Mouse (Mus musculus): ENCODE data around the gene Tpm3. TPM values are rescaled to one million over a fixed set of nuclear protein-coding genes. Genes with fewer than 3 reads are reported as not detected.
A peak's percentile ranks its signal among the peaks of the same experiment; 100 is the strongest.

Tpm3 gene
- polyA plus RNA-seq, 1 experiment from 2014 or later: 313 TPM

GRCm38 (mm10) chr3:90081365-90082240, 9.2 kb downstream of the Tpm3 start:
- Histone ChIP-seq H3K9ac (no peak overlapping the region; the same call in 1 of the 2 replicates), H3K4me1 (replicated peaks; ENCODE audit: control insufficient read depth, insufficient read depth, low read length) (peaks cover 38% of the 10 kb centered on the region), H3K27me3 (ENCODE audit: control insufficient read depth, insufficient read depth, low read length) (no peaks in the 10 kb centered on the region), H3K27ac (no peak overlapping the region), H3K36me3 (replicated peaks; ENCODE audit: control insufficient read depth, insufficient read depth) (no peaks in the 10 kb centered on the region), H3K4me3 (replicated peaks; ENCODE audit: low read length) (peak overlapping the region; percentile 11; the same call in 1 of the 2 replicates), H3K4me2 (replicated peaks) (peak overlapping the region; percentile 84), H3K9me3 (ENCODE audit: control insufficient read depth, low read length) (no peaks in the 10 kb centered on the region)
- WGBS: 80% methylated on average over 5 of the region's 5 CpGs
- ATAC-seq (ENCODE audit: low FRiP score) (no peak), DNase-seq (ENCODE audit: low spot score) (no peak)

DNA sequence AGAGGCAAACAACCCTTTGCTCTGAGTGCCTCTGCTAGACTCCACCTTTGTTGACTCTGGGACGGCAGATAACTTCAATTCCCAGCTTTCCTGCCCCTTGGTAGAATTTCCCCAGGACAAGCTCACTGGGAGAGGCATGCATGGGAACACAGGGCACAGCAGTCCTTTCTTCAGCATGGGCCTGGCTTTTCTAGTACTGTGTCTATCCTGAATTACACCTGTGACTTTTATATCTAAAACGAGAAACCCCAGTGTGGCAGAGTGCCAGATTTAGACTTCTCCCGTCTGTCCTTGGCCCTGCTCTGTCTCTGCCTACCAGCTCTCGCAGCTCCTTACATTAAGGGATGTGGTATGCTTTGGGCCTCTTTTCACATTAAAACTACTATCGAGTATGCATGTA, 10.6 kb downstream of the Tpm3 start:
- 0 out of 2 replicates have a peak overlapping the region, but pooled peaks have one; percentile 2 for H3K9ac ChIP-seq
- 61% methylated on average over 5 of the region's 5 CpGs for WGBS
- no peak for DNase-seq (ENCODE audit: low spot score)
- H3K4me2 ChIP-seq (replicated peaks): no peak overlapping the region
- ATAC-seq (ENCODE audit: low FRiP score): no peak
- H3K9me3 ChIP-seq (ENCODE audit: control insufficient read depth, low read length): no peaks in the 10 kb centered on the region
- peaks cover 33% of the 10 kb centered on the region for H3K4me1 ChIP-seq (replicated peaks; ENCODE audit: control insufficient read depth, insufficient read depth, low read length)
- H3K27ac ChIP-seq: peak overlapping the region; percentile 58; the same call in 1 of the 2 replicates
- no peak overlapping the region for H3K4me3 ChIP-seq (replicated peaks; ENCODE audit: low read length)
- no peaks in the 10 kb centered on the region for H3K27me3 ChIP-seq (ENCODE audit: control insufficient read depth, insufficient read depth, low read length)
- H3K36me3 ChIP-seq (replicated peaks; ENCODE audit: control insufficient read depth, insufficient read depth): peaks cover 14% of the 10 kb centered on the region

- Histone ChIP-seq H3K36me3 (replicated peaks; ENCODE audit: control insufficient read depth, insufficient read depth) (peaks cover 22% of the 10 kb centered on the region), H3K4me3 (replicated peaks; ENCODE audit: low read length) (no peak overlapping the region), H3K4me1 (replicated peaks; ENCODE audit: control insufficient read depth, insufficient read depth, low read length) (peaks cover 32% of the 10 kb centered on the region), H3K9ac (no peak overlapping the region), H3K27ac (peak overlapping the region; percentile 58; the same call in 1 of the 2 replicates), H3K4me2 (replicated peaks) (peak overlapping the region; percentile 9; the same call in 1 of the 2 replicates), H3K9me3 (ENCODE audit: control insufficient read depth, low read length) (no peaks in the 10 kb centered on the region), H3K27me3 (ENCODE audit: control insufficient read depth, insufficient read depth, low read length) (no peaks in the 10 kb centered on the region)
- 26% methylated on average over 3 of the region's 3 CpGs for WGBS
- ATAC-seq (ENCODE audit: low FRiP score): no peak
- DNase-seq (ENCODE audit: low spot score): no peak
Observed at GRCm38 (mm10) chr3:90083698-90084324, 11.4 kb downstream of the Tpm3 start.

DNA sequence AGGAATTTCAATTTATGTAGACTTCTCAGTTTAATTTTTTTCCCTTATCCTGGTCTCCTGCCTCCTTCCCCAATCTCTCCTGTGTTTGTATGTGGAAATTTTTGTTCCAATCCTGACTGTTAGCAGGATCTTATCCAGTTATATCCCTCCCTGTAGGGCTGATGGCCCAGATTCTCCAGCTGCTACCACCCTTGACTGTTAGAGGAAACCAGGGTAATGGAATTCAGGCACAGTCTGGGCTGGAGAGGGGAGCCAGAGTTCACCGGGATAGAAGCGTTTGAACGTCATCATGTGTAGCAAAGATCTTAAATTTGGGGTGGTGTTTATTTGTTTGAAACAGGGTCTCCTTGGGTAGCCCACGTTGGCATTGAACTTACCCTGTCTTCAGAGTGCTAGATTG, 12.3 kb downstream of the Tpm3 start:
- H3K27ac ChIP-seq: no peak overlapping the region
- H3K4me2 ChIP-seq (replicated peaks): no peak overlapping the region
- H3K36me3 ChIP-seq (replicated peaks; ENCODE audit: control insufficient read depth, insufficient read depth): peaks cover 32% of the 10 kb centered on the region
- no peak for DNase-seq (ENCODE audit: low spot score)
- H3K9ac ChIP-seq: no peak overlapping the region
- ATAC-seq (ENCODE audit: low FRiP score): no peak
- peaks cover 29% of the 10 kb centered on the region for H3K4me1 ChIP-seq (replicated peaks; ENCODE audit: control insufficient read depth, insufficient read depth, low read length)
- no peak overlapping the region for H3K4me3 ChIP-seq (replicated peaks; ENCODE audit: low read length)
- H3K9me3 ChIP-seq (ENCODE audit: control insufficient read depth, low read length): no peaks in the 10 kb centered on the region
- no peaks in the 10 kb centered on the region for H3K27me3 ChIP-seq (ENCODE audit: control insufficient read depth, insufficient read depth, low read length)
- WGBS: 77% methylated on average over 4 of the region's 4 CpGs

DNA sequence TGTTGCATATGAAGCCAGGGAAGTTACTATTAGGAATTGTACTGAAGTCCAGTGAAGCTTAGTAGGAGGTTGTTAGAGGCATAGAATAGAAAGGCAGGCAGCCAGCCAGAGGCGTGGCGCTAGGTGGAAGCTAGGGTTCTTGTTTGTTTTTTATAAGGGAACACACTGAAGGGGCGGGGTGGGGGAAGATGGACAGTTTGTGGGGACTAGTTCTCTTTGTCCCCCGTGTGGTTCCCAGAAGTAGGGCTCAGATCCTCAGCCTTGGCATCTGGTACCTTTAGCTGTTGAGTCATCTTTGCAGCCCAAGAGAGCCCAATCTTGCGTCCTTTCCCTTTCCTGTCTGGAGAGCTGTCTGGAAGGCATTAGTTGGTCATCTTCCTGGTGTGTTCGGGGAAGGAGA, 12.8 kb downstream of the Tpm3 start:
- Histone ChIP-seq H3K4me2 (replicated peaks) (no peak overlapping the region), H3K27me3 (ENCODE audit: control insufficient read depth, insufficient read depth, low read length) (no peaks in the 10 kb centered on the region)
- WGBS: 87% methylated on average over 6 of the region's 6 CpGs

GRCm38 (mm10) chr3:90086068-90086467, 13.6 kb downstream of the Tpm3 start:
- no peak overlapping the region for H3K4me2 ChIP-seq (replicated peaks)

More for the DNA sequence above, 12.8 kb downstream of the Tpm3 start:
- Histone ChIP-seq H3K9ac (no peak overlapping the region), H3K36me3 (replicated peaks; ENCODE audit: control insufficient read depth, insufficient read depth) (peaks cover 37% of the 10 kb centered on the region), H3K4me3 (replicated peaks; ENCODE audit: low read length) (no peak overlapping the region), H3K9me3 (ENCODE audit: control insufficient read depth, low read length) (no peaks in the 10 kb centered on the region), H3K4me1 (replicated peaks; ENCODE audit: control insufficient read depth, insufficient read depth, low read length) (peaks cover 29% of the 10 kb centered on the region), H3K27ac (no peak overlapping the region)
- ATAC-seq (ENCODE audit: low FRiP score) (no peak), DNase-seq (ENCODE audit: low spot score) (no peak)

DNA sequence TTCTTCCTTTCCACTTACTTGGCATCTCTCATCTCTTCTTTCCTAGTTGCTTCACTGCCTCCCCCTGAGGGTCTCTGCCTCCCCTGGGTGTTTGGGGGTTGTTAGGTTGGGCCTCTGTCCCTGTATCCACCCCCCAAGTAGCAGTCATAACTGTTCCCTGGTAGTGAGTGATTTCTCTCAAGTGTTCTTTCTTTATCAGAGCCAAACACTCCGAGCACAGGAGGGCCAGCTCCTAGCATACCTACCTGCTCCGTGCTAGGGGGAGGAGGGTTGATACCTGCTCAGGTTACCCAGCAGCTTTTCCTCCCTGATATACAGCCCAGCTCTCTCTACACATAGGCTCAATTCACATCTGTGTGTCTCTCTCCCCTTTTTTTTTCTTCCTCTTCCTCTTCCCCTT, 16.2 kb downstream of the Tpm3 start:
- H3K27me3 ChIP-seq (ENCODE audit: control insufficient read depth, insufficient read depth, low read length): no peaks in the 10 kb centered on the region
- no peak for DNase-seq (ENCODE audit: low spot score)
- H3K27ac ChIP-seq: no peak overlapping the region
- H3K9ac ChIP-seq: no peak overlapping the region
- H3K9me3 ChIP-seq (ENCODE audit: control insufficient read depth, low read length): no peaks in the 10 kb centered on the region
- no peak for ATAC-seq (ENCODE audit: low FRiP score)
- H3K4me1 ChIP-seq (replicated peaks; ENCODE audit: control insufficient read depth, insufficient read depth, low read length): peaks cover 9% of the 10 kb centered on the region
- H3K4me3 ChIP-seq (replicated peaks; ENCODE audit: low read length): no peak overlapping the region
- H3K4me2 ChIP-seq (replicated peaks): no peak overlapping the region
- 92% methylated on average over 2 of the region's 2 CpGs for WGBS
- peaks cover 68% of the 10 kb centered on the region for H3K36me3 ChIP-seq (replicated peaks; ENCODE audit: control insufficient read depth, insufficient read depth)

More at GRCm38 (mm10) chr3:90086068-90086467, 13.6 kb downstream of the Tpm3 start:
- Histone ChIP-seq H3K27me3 (ENCODE audit: control insufficient read depth, insufficient read depth, low read length) (no peaks in the 10 kb centered on the region), H3K4me1 (replicated peaks; ENCODE audit: control insufficient read depth, insufficient read depth, low read length) (peaks cover 27% of the 10 kb centered on the region), H3K4me3 (replicated peaks; ENCODE audit: low read length) (no peak overlapping the region), H3K27ac (no peak overlapping the region), H3K36me3 (replicated peaks; ENCODE audit: control insufficient read depth, insufficient read depth) (peaks cover 44% of the 10 kb centered on the region), H3K9me3 (ENCODE audit: control insufficient read depth, low read length) (no peaks in the 10 kb centered on the region), H3K9ac (no peak overlapping the region)
- ATAC-seq (ENCODE audit: low FRiP score) (no peak), DNase-seq (ENCODE audit: low spot score) (no peak)
- WGBS: 94% methylated on average over 5 of the region's 5 CpGs

DNA sequence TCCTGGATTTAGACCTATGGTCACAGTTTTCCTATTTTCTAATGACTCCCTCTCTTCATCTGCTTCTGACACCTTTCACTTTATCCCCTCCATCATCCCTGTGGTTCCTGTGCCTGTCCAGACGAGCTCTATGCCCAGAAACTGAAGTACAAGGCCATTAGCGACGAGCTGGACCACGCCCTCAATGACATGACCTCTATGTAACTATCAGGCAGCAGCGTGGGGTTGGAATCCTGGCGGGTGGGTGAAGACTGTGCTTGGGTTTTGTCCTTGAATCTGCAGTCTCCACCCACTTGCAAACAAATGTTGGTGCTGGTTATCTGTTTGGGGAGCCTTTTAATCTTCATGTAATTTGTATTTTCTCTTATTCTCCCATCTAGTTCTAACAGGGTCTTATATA, 18.4 kb downstream of the Tpm3 start:
- 90% methylated on average over 6 of the region's 6 CpGs for WGBS
- ATAC-seq (ENCODE audit: low FRiP score) (no peak), DNase-seq (ENCODE audit: low spot score) (no peak)
- Histone ChIP-seq H3K36me3 (replicated peaks; ENCODE audit: control insufficient read depth, insufficient read depth) (peaks cover 88% of the 10 kb centered on the region), H3K9me3 (ENCODE audit: control insufficient read depth, low read length) (no peaks in the 10 kb centered on the region), H3K27ac (no peak overlapping the region), H3K4me3 (replicated peaks; ENCODE audit: low read length) (no peak overlapping the region), H3K4me2 (replicated peaks) (no peak overlapping the region), H3K9ac (no peak overlapping the region), H3K27me3 (ENCODE audit: control insufficient read depth, insufficient read depth, low read length) (no peaks in the 10 kb centered on the region), H3K4me1 (replicated peaks; ENCODE audit: control insufficient read depth, insufficient read depth, low read length) (no peaks in the 10 kb centered on the region)

DNA sequence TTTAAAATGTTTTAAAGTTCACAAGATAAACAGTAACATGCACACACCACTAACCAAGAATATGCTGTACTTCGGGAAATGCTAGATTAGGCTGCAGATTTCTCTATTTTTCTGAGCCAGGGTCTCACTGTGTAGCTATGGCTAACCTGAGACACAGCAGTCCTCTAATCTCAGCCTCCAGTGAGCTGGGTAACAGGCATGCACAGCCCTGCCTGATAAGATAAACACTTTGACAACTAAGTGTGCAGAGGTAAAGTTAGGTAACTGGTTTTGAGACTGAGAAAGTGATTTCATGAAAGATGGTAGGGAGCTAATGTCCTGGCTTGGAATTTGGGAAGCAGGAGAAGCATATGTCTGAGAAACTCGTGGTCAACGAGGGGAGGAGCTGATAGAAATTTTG, 22.0 kb downstream of the Tpm3 start:
- peaks cover 89% of the 10 kb centered on the region for H3K36me3 ChIP-seq (replicated peaks; ENCODE audit: control insufficient read depth, insufficient read depth)
- ATAC-seq (ENCODE audit: low FRiP score): no peak

More for the DNA sequence above, 22.0 kb downstream of the Tpm3 start:
- no peak for DNase-seq (ENCODE audit: low spot score)
- Histone ChIP-seq H3K9ac (no peak overlapping the region), H3K27ac (no peak overlapping the region), H3K4me3 (replicated peaks; ENCODE audit: low read length) (no peak overlapping the region), H3K4me2 (replicated peaks) (no peak overlapping the region), H3K4me1 (replicated peaks; ENCODE audit: control insufficient read depth, insufficient read depth, low read length) (no peaks in the 10 kb centered on the region), H3K9me3 (ENCODE audit: control insufficient read depth, low read length) (no peaks in the 10 kb centered on the region), H3K27me3 (ENCODE audit: control insufficient read depth, insufficient read depth, low read length) (no peaks in the 10 kb centered on the region)
- WGBS: 90% methylated on average over 3 of the region's 3 CpGs
